Mouse (Mus musculus) lung, adult 2 months (tissue): ENCODE results near the gene Cpa4.

Experiments used
- CTCF ChIP-seq: fragments of 200-500 bp; IDR thresholded peaks from 2 replicates; pipeline ENCODE4 v1.5.1; 2011; ENCODE audit warnings: mild to moderate bottlenecking, low read length, control low read depth; ENCODE audit not compliant: insufficient read depth
- POLR2A ChIP-seq: fragments of 200-500 bp; IDR thresholded peaks from 2 replicates; pipeline ENCODE4 v1.6.1; 2011; ENCODE audit warnings: low read depth, mild to moderate bottlenecking, control low read depth, low read length, borderline replicate concordance; ENCODE audit errors: extremely low read depth

DNA sequence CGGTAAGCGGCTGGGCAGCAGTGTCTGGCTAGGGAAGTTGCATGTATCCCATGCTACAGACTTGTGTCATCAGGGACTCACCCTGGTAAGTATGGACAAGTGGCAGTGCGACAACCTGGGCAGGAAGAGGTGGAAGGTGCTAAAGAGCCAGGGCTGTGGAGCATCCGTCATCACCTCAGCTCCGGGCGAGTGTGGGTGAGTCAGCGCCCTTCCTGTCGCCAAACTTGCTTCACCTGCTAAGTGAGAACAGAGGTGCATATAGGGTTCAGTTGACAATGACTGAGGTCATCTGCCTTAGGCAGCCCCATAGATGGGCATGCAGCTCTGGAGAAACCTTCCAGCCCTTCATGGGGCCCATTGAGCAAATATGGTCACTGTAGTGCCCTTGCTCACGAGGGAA is 56.6 kb downstream of the Cpa4 start:
- TF ChIP-seq CTCF (no peak), POLR2A (no peak)
